Mouse (Mus musculus) heart, adult 2 months (tissue): ENCODE data around the gene Foxo6. TPM values are rescaled to one million over a fixed set of nuclear protein-coding genes. Genes with fewer than 3 reads are reported as not detected.

Experiments
- DNase-seq, 2 experiments: peaks; one replicate each; pipeline ENCODE4 v3.0.0; 2021
- H3K27ac ChIP-seq: fragments of 200-600 bp; 2 replicates; pipeline ENCODE4 v1.8.1; 2022
- H3K27me3 ChIP-seq: fragments of 200-500 bp; 2 replicates; pipeline ENCODE4 v1.6.1; 2012; ENCODE audit warnings: mild to moderate bottlenecking, low read length, inconsistent platforms, mixed read lengths; ENCODE audit not compliant: control insufficient read depth, insufficient read depth
- H3K36me3 ChIP-seq: fragments of 200-500 bp; 2 replicates; pipeline ENCODE4 v1.6.1; 2012; ENCODE audit warnings: low read length, inconsistent platforms; ENCODE audit not compliant: control insufficient read depth, insufficient read depth
- H3K4me1 ChIP-seq: fragments of 200-500 bp; 2 replicates; pipeline ENCODE4 v1.6.1; 2011; ENCODE audit warnings: low read length; ENCODE audit not compliant: control insufficient read depth, insufficient read depth
- H3K4me3 ChIP-seq: fragments of 200-600 bp; 2 replicates; pipeline ENCODE4 v1.8.1; 2022
- H3K79me2 ChIP-seq: fragments of 200-500 bp; replicated peaks from 2 replicates; pipeline ENCODE4 v1.6.1; 2012; ENCODE audit warnings: mild to moderate bottlenecking, inconsistent platforms, low read length, moderate library complexity, mixed read lengths; ENCODE audit not compliant: control insufficient read depth, insufficient read depth
- H3K9ac ChIP-seq: fragments of 200-500 bp; 2 replicates; pipeline ENCODE4 v1.6.1; 2012; ENCODE audit warnings: low read depth, mild to moderate bottlenecking, control low read depth, inconsistent platforms, low read length, mixed read lengths
- CTCF ChIP-seq: fragments of 200-600 bp; IDR thresholded peaks from 2 replicates; pipeline ENCODE4 v1.8.1; 2022; ENCODE audit warnings: antibody characterized with exemption, mild to moderate bottlenecking, moderate library complexity
- EP300 ChIP-seq: fragments of 200-500 bp; IDR thresholded peaks from 2 replicates; pipeline ENCODE4 v1.6.1; 2011; ENCODE audit warnings: low read depth, low read length, control low read depth; ENCODE audit not compliant: insufficient read depth
- POLR2A ChIP-seq: fragments of 200-500 bp; IDR thresholded peaks from 2 replicates; pipeline ENCODE4 v1.6.1; 2011; ENCODE audit warnings: mild to moderate bottlenecking, low read depth, low read length, control low read depth; ENCODE audit not compliant: insufficient read depth
- WGBS: fragments of 180-500 bp; shearing (Covaris S2); methylation state at CpG from one replicate; pipeline ENCODE4 v1.1.7; 2018; 5-methylcytosine and 5-hydroxymethylcytosine counted together
- intact Hi-C: fragments of 180-260 bp; cut with DNase I; formaldehyde crosslinking; loops from one replicate; pipeline ENCODE4 v1.15.1; 2025
- polyA plus RNA-seq: library from polyadenylated mRNA; depleted of rRNA; stranded (reverse); fragments of >200 nt; gene quantifications from 2 replicates; pipeline ENCODE4 v1.2.3, GENCODE M21; 2012
- total RNA-seq, 2 experiments: library from RNA; stranded (reverse); gene quantifications; 2 replicates each; pipeline ENCODE4 v1.2.3; 2021

The Foxo6 gene
- total and polyA plus RNA-seq, 3 experiments = 3.3 to 5.5 (median 5.4) TPM

DNA sequence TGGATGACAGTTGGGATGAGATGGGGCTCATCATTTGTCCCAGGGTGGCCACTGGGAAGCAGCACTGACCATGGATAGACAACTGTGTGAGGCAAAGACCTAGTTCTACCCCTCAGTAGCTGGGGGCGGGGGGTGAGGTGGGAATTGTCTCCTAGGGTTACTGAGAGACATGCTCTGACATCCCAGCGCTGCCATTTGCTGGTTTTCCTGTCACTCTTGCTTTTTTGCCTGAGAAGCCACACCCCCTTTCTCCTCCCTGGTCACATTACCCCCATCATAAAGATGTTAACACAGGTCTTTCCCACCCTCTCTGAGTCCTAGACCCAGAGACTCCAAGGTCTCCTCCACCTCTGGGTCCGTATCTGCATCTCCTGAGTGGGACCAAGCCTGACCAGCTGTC is 47.7 kb downstream of the Foxo6 start:
- no peak overlapping the region for H3K9ac ChIP-seq
- intact Hi-C loops = no loop called here
- H3K79me2 ChIP-seq = no peaks in the 10 kb centered on the region
- H3K36me3 ChIP-seq = no peaks in the 10 kb centered on the region
- TF ChIP-seq EP300 = no peak
- no peak for TF ChIP-seq CTCF
- no peak for TF ChIP-seq POLR2A
- no peaks in the 10 kb centered on the region; the same call in 1 of the 2 replicates for H3K27me3 ChIP-seq
- no peak for DNase-seq
- 75% methylated on average over 3 of the region's 3 CpGs for WGBS
- no peaks in the 10 kb centered on the region for H3K4me1 ChIP-seq
- H3K4me3 ChIP-seq = no peak overlapping the region
- H3K27ac ChIP-seq = no peak overlapping the region

DNA sequence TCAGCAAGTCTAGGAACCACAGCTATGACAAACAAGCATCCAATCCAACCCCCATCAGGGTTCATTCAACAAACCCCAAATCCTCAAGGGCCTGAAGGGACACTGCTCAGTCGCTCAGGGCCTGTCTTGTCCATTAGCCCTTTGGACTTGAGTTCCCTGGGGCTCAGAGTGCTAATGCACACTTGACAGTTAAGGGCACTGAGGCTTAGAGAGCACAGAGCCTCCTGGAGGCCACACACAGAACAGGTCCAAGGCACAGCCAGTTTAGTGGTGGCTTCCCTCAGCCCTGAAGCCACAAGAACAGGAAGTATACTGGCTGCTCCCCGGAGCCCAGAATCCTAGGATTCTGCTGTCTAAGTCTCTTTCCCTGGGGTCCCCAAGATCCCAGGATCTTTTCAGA is 53.9 kb downstream of the Foxo6 start:
- intact Hi-C loops = no loop called here
- DNase-seq = no peak
- no peaks in the 10 kb centered on the region for H3K36me3 ChIP-seq
- H3K9ac ChIP-seq = no peak overlapping the region
- H3K27me3 ChIP-seq = no peaks in the 10 kb centered on the region
- TF ChIP-seq POLR2A (no peak), CTCF (no peak), EP300 (no peak)
- peaks cover 4% of the 10 kb centered on the region; the same call in 1 of the 2 replicates for H3K4me1 ChIP-seq
- WGBS = 51% methylated on average over 2 of the region's 2 CpGs
- no peaks in the 10 kb centered on the region for H3K79me2 ChIP-seq
- H3K27ac ChIP-seq = no peak overlapping the region
- no peak overlapping the region for H3K4me3 ChIP-seq

DNA sequence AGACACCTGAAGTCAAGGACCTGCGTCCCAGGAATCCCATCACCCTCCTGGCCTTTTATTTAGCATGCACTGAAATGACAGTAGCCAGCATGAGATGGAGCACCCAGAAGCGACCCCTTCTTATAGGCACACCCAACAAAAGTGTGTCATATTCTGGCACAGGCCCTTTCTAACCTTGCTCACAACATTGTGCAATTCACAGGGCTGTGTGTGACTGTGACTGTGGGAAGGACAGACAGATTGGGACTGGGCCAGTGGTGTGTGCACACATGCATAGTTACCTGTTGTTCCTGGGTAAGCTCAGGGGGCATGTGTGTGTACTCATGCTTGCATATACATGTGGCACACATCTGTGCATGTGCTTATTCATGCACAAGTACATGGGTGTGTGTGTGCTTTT is 54.6 kb downstream of the Foxo6 start:
- H3K79me2 ChIP-seq = no peaks in the 10 kb centered on the region
- no peak for TF ChIP-seq CTCF
- no peak for TF ChIP-seq EP300
- no peak for TF ChIP-seq POLR2A
- H3K27me3 ChIP-seq = no peaks in the 10 kb centered on the region
- H3K4me3 ChIP-seq = no peak overlapping the region
- no peaks in the 10 kb centered on the region for H3K36me3 ChIP-seq
- no peak overlapping the region for H3K9ac ChIP-seq
- WGBS = 88% methylated on average over 2 of the region's 2 CpGs
- intact Hi-C loops = no loop called here
- H3K4me1 ChIP-seq = peaks cover 4% of the 10 kb centered on the region; the same call in 1 of the 2 replicates
- no peak for DNase-seq
- no peak overlapping the region for H3K27ac ChIP-seq

DNA sequence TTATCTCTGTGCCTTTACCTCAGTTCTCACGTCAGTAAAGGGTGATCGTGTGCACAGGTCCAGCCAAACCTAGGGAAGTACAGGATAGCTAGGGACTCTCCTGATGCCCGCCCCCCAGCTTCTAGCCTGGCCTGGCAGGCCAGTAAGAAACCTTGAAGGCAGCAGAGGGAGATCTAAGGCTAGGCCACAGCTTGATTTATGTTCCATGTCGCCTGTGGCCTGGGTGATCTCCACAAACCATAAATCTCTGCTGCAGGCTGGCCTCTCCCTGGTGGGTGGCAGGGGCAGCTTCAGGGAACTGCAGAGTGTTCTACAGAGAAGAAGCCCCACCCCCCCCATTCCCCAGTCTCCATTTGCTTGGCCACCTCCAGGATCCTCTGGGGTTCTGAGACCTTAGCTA is 55.2 kb downstream of the Foxo6 start:
- Histone ChIP-seq H3K4me1 (peaks cover 4% of the 10 kb centered on the region; the same call in 1 of the 2 replicates), H3K27ac (no peak overlapping the region), H3K27me3 (no peaks in the 10 kb centered on the region), H3K79me2 (no peaks in the 10 kb centered on the region), H3K36me3 (no peaks in the 10 kb centered on the region), H3K9ac (no peak overlapping the region), H3K4me3 (no peak overlapping the region)
- DNase-seq = no peak
- TF ChIP-seq CTCF (no peak), EP300 (no peak), POLR2A (no peak)
- intact Hi-C loops = loop anchor here (2.0 kb wide), 1 partner anchor 59 kb away; no protein-coding TSS in a partner anchor
- WGBS = 83% methylated on average over 4 of the region's 4 CpGs

DNA sequence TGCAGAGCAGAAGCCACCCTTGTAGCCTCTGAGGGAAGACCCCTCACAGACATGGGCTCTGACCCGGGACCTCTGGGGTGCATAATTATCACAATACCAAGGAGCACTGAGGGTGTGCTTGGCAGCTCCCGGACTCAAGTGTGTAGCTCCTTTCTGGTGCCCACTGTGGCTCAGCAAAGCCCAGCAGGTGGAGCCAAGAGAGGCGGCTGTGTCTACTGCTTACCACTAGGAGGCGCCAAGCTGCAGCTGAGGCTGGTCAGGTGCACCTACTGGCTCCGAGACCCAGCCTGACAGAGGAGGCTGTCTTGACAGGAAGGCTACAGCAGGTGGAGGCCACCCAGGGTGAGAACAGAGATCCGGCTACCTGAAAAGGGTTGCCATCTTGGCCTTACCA is 56.9 kb downstream of the Foxo6 start:
- no peaks in the 10 kb centered on the region for H3K36me3 ChIP-seq
- intact Hi-C loops = loop anchor here (2.0 kb wide), 1 partner anchor 61 kb away; no protein-coding TSS in a partner anchor
- WGBS = 20% methylated on average over 6 of the region's 6 CpGs
- TF ChIP-seq POLR2A = no peak
- peak; percentile 61; the same call in 1 of the 2 replicates for TF ChIP-seq EP300
- peak; percentile 96 for TF ChIP-seq CTCF
- H3K79me2 ChIP-seq = no peaks in the 10 kb centered on the region
- H3K27ac ChIP-seq = no peak overlapping the region
- no peak overlapping the region for H3K9ac ChIP-seq
- H3K4me1 ChIP-seq = peaks cover 4% of the 10 kb centered on the region; the same call in 1 of the 2 replicates
- DNase-seq = peak; percentile 59 to 63
- H3K4me3 ChIP-seq = no peak overlapping the region
- no peaks in the 10 kb centered on the region for H3K27me3 ChIP-seq

DNA sequence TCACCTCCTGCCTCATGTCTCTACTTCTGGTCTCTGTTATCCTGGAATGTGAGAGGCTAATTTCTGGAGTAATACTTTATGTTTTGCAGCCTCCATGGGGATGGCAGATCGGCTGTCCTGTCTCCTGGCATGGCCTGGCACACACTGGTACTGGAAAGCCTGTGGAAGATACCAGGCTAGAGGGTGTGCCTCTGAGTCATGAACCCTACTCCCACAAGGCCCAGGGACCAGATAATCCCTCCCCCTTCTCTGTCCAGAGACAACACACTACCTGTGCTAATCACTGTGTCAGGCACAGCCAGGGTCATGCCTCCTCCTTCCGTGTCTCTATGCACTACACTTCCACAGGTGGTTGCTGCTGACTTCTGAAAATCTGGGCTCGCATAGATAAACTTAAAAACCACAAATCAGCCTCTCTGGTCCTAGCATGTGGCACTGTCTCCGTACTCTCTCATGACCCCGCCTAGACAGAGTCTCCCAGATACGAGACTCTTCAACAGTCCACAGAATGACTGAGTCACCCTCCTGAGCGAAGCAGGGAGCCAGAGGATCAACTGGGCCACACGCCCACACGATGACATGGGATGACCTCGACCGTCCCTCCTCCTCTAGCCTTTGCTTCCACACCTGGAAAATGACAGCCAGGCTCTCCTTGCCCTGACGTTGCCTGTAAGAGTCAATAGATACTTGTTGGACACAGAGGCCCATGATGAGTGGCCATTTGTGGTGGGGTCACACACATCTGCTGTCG is 57.5 kb downstream of the Foxo6 start:
- Histone ChIP-seq H3K36me3 (no peaks in the 10 kb centered on the region), H3K9ac (no peak overlapping the region), H3K27ac (no peak overlapping the region), H3K4me1 (peaks cover 4% of the 10 kb centered on the region; the same call in 1 of the 2 replicates), H3K79me2 (no peaks in the 10 kb centered on the region), H3K4me3 (no peak overlapping the region), H3K27me3 (no peaks in the 10 kb centered on the region)
- WGBS = 54% methylated on average over 13 of the region's 13 CpGs
- intact Hi-C loops = loop anchor here (2.0 kb wide), 1 partner anchor 61 kb away; no protein-coding TSS in a partner anchor
- no peak for DNase-seq
- no peak for TF ChIP-seq CTCF
- no peak for TF ChIP-seq EP300
- TF ChIP-seq POLR2A = no peak
